Mouse (Mus musculus) hindbrain, postnatal 0 days (tissue): ENCODE results near the gene Celf1. TPM values are rescaled to one million over a fixed set of nuclear protein-coding genes. Genes with fewer than 3 reads are reported as not detected.

ENCODE experiments used
- ATAC-seq: fragments of 200-750 bp; cut with Nextera tagmentation; 2 replicates; pipeline ENCODE4 v1.8.0; 2017; ENCODE audit warnings: mild to moderate bottlenecking, moderate TSS enrichment, moderate library complexity
- DNase-seq: peaks from one replicate; pipeline ENCODE4 v3.0.0-alpha.2; 2015; ENCODE audit warnings: low spot score
- H3K27ac ChIP-seq: fragments of 300-500 bp; sonication (generic); 2 replicates; pipeline ENCODE4 v1.5.1; 2014; ENCODE audit warnings: mild to moderate bottlenecking
- H3K27me3 ChIP-seq: fragments of 300-500 bp; sonication (generic); 2 replicates; pipeline ENCODE4 v1.6.1; 2014; ENCODE audit warnings: low read length, mixed read lengths; ENCODE audit not compliant: insufficient read depth
- H3K36me3 ChIP-seq: fragments of 300-500 bp; sonication (generic); 2 replicates; pipeline ENCODE4 v1.6.1; 2014; ENCODE audit warnings: low read length, mixed read lengths; ENCODE audit not compliant: insufficient read depth
- H3K4me1 ChIP-seq: fragments of 300-500 bp; sonication (generic); 2 replicates; pipeline ENCODE4 v1.6.1; 2014; ENCODE audit warnings: antibody characterized with exemption, low read length, mixed read lengths; ENCODE audit not compliant: insufficient read depth
- H3K4me2 ChIP-seq: fragments of 300-500 bp; sonication (generic); 2 replicates; pipeline ENCODE4 v1.6.1; 2014; ENCODE audit warnings: low read depth, mild to moderate bottlenecking, low read length, moderate library complexity, mixed read lengths
- H3K4me3 ChIP-seq: fragments of 300-500 bp; sonication (generic); 2 replicates; pipeline ENCODE4 v1.5.1; 2014; ENCODE audit warnings: low read length
- H3K9ac ChIP-seq: fragments of 300-500 bp; sonication (generic); replicated peaks from 2 replicates; pipeline ENCODE4 v1.6.1; 2014; ENCODE audit warnings: mild to moderate bottlenecking, low read length, moderate library complexity, mixed read lengths
- H3K9me3 ChIP-seq: fragments of 300-500 bp; sonication (generic); 2 replicates; pipeline ENCODE4 v1.6.1; 2016; ENCODE audit warnings: low read length, mixed read lengths
- CTCF ChIP-seq: IDR thresholded peaks from 2 replicates; pipeline ENCODE4 v1.5.1; 2016; ENCODE audit warnings: antibody characterized with exemption, control low read depth, low read depth
- whole genome bisulfite sequencing: fragments of 180-500 bp; shearing (Covaris S2); extraction: QIAGEN DNeasy Blood & Tissue Kit; methylation state at CpG from one replicate; pipeline ENCODE4 v1.1.7; 2014; 5-methylcytosine and 5-hydroxymethylcytosine counted together
- polyA plus RNA-seq: library from polyadenylated mRNA; unstranded; fragments of >200 nt; fragmentation: Nextera tagmentation; extraction: Ambion mirVana; gene quantifications from 2 replicates; pipeline ENCODE4 v1.2.1, GENCODE M21; 2015
- total RNA-seq: library from RNA; depleted of rRNA; stranded (reverse); fragments of >200 nt; gene quantifications from 2 replicates; pipeline ENCODE4 v1.2.3, GENCODE M21; 2014

Celf1 gene
- total and polyA plus RNA-seq, 2 experiments from 2014 or later = 63.1 to 68.6 TPM

GRCm38 (mm10) chr2:90932273-90932672 lies 7.9 kb upstream of the Celf1 start:
- H3K4me3 ChIP-seq = no peak overlapping the region
- H3K9ac ChIP-seq = no peak overlapping the region
- no peaks in the 10 kb centered on the region for H3K4me1 ChIP-seq
- ATAC-seq = no peak
- DNase-seq = no peak
- no peak overlapping the region for H3K4me2 ChIP-seq
- H3K36me3 ChIP-seq = no peaks in the 10 kb centered on the region
- 74% methylated on average over 2 of the region's 2 CpGs for WGBS
- no peaks in the 10 kb centered on the region for H3K27me3 ChIP-seq
- H3K27ac ChIP-seq = no peak overlapping the region
- no peaks in the 10 kb centered on the region for H3K9me3 ChIP-seq
- TF ChIP-seq CTCF = no peak

GRCm38 (mm10) chr2:90938362-90938761 lies 1.8 kb upstream of the Celf1 start:
- Histone ChIP-seq H3K9ac (no peak overlapping the region), H3K4me1 (peaks cover 10% of the 10 kb centered on the region), H3K27me3 (no peaks in the 10 kb centered on the region), H3K9me3 (no peaks in the 10 kb centered on the region), H3K4me2 (no peak overlapping the region), H3K4me3 (no peak overlapping the region), H3K36me3 (no peaks in the 10 kb centered on the region), H3K27ac (no peak overlapping the region)
- TF ChIP-seq CTCF = no peak
- ATAC-seq = no peak
- WGBS = 71% methylated on average over 3 of the region's 3 CpGs
- DNase-seq = no peak

- Histone ChIP-seq H3K4me1 (peaks cover 14% of the 10 kb centered on the region), H3K4me2 (peak overlapping the region; percentile 79), H3K36me3 (no peaks in the 10 kb centered on the region), H3K9me3 (no peaks in the 10 kb centered on the region), H3K27me3 (no peaks in the 10 kb centered on the region), H3K4me3 (peak overlapping the region; percentile 99), H3K27ac (peak overlapping the region; percentile 95), H3K9ac (peak overlapping the region; percentile 97)
- DNase-seq (peak; percentile 49), ATAC-seq (peak; percentile 43)
- no peak for TF ChIP-seq CTCF
- 40% methylated on average over 8 of the region's 8 CpGs for WGBS
Observed at GRCm38 (mm10) chr2:90939750-90940149, 432 bp upstream of the Celf1 start.

GRCm38 (mm10) chr2:90941744-90942143 lies 1.6 kb downstream of the Celf1 start:
- ATAC-seq (no peak), DNase-seq (no peak)
- WGBS = 34% methylated on average over 2 of the region's 2 CpGs
- Histone ChIP-seq H3K4me3 (peak overlapping the region; percentile 99), H3K27me3 (no peaks in the 10 kb centered on the region), H3K27ac (no peak overlapping the region; the same call in 1 of the 2 replicates), H3K9ac (peak overlapping the region; percentile 97; the same call in 1 of the 2 replicates), H3K4me1 (peaks cover 14% of the 10 kb centered on the region), H3K4me2 (peak overlapping the region; percentile 79), H3K36me3 (no peaks in the 10 kb centered on the region), H3K9me3 (no peaks in the 10 kb centered on the region)
- TF ChIP-seq CTCF = no peak

- Histone ChIP-seq H3K4me2 (no peak overlapping the region), H3K4me1 (no peaks in the 10 kb centered on the region), H3K27ac (no peak overlapping the region), H3K4me3 (no peak overlapping the region), H3K36me3 (no peaks in the 10 kb centered on the region), H3K9me3 (no peaks in the 10 kb centered on the region), H3K9ac (no peak overlapping the region), H3K27me3 (no peaks in the 10 kb centered on the region)
- 0 out of 2 replicates have a peak, but pooled peaks have one; percentile 7 for ATAC-seq
- DNase-seq = no peak
- WGBS = 85% methylated on average over 5 of the region's 5 CpGs
- TF ChIP-seq CTCF = no peak
Observed at GRCm38 (mm10) chr2:90950149-90950548, 10.0 kb downstream of the Celf1 start.

- no peaks in the 10 kb centered on the region for H3K9me3 ChIP-seq
- no peak for TF ChIP-seq CTCF
- ATAC-seq = 0 out of 2 replicates have a peak, but pooled peaks have one; percentile 35
Observed at GRCm38 (mm10) chr2:90950582-90951194, 10.5 kb downstream of the Celf1 start.

GRCm38 (mm10) chr2:90953461-90953860 lies 13.3 kb downstream of the Celf1 start:
- Histone ChIP-seq H3K27ac (no peak overlapping the region), H3K4me1 (no peaks in the 10 kb centered on the region), H3K36me3 (no peaks in the 10 kb centered on the region), H3K9ac (no peak overlapping the region), H3K4me2 (no peak overlapping the region), H3K4me3 (no peak overlapping the region), H3K9me3 (no peaks in the 10 kb centered on the region), H3K27me3 (no peaks in the 10 kb centered on the region)
- ATAC-seq (no peak), DNase-seq (no peak)
- 45% methylated on average over 3 of the region's 3 CpGs for whole genome bisulfite sequencing
- no peak for TF ChIP-seq CTCF

More at GRCm38 (mm10) chr2:90950582-90951194, 10.5 kb downstream of the Celf1 start:
- Histone ChIP-seq H3K4me1 (no peaks in the 10 kb centered on the region), H3K9ac (no peak overlapping the region), H3K36me3 (no peaks in the 10 kb centered on the region), H3K27me3 (no peaks in the 10 kb centered on the region), H3K4me3 (no peak overlapping the region), H3K27ac (no peak overlapping the region), H3K4me2 (no peak overlapping the region)
- no peak for DNase-seq
